Mouse (Mus musculus) kidney, adult 8-10 months (tissue): ENCODE measurements at regions not wholly inside any gene's neighbourhood (a gene's known extent, or its start where the extent isn't known, plus 50 kb on each side); places are given as distances from the start of the nearest gene placed in this dataset.
"Not testable (repeated sequence)": the region's sequence is repeated elsewhere in the genome, so short reads cannot be mapped to it uniquely, and the experiment has no call there.

Experiments
- DNase-seq, 2 experiments: peaks; one replicate each; pipeline ENCODE4 v3.0.0; 2022

DNA sequence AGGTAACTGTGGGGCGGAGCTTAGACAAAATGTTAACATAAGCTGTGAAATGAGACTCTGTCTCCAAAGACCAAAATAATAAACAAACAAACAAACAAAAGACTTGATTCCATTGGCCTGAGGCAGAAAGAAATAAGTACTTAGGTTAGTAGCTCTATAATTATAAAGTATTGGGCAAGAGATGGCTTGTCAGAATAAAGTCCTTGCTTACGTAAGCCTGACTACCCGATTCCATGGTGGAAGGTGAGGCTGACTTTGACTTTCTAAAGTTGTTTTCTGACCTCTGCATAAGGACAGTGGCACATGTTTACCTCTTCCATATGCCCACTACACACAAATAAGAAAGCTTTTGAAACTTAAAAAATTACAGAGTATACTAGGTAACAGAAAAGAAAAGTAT is 120.3 kb upstream of the Trim24 start:
- DNase-seq, result no peak

GRCm38 (mm10) chr6:37751701-37752100 is 118.9 kb upstream of the Trim24 start:
- no peak for DNase-seq

DNA sequence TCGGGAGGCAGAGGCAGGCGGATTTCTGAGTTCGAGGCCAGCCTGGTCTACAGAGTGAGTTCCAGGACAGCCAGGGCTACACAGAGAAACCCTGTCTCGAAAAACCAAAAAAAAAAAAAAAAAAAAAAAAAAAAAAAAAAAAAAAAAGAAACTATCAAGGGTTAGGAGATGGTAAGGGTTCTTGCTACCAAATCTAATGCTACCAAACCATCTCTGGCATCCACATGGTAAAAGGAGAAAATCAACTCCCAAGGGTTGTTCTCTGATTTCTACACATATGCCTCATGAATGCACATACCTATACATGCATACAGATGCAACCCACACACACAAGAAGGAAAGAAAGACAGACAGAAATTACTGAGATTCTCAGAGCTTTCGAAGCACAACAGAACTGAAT is 109.6 kb upstream of the Trim24 start:
- DNase-seq, result not testable (repeated sequence)

- no peak for DNase-seq
These were observed 107.6 kb upstream of the Trim24 start for GRCm38 (mm10) chr6:37763036-37763435.

DNA sequence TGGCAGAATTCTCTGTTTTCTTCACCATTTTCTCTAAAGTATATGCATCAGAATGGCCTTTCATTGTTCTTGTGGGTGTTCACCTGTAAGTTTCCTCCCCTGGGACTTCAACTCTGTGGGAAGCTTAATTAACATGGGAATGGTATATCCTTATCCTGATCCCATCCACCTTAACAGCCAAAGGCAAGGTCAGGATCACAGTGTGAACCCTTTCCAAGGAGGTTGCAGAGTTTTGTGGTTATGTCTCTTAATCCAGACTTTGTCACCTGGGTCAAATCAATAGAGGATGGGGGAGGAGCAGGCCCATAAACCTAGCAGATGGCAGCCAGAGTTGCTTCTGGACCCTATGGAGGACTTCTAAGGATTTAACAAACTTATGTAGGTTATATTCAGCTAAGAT is 102.9 kb upstream of the Trim24 start:
- DNase-seq, result no peak

DNA sequence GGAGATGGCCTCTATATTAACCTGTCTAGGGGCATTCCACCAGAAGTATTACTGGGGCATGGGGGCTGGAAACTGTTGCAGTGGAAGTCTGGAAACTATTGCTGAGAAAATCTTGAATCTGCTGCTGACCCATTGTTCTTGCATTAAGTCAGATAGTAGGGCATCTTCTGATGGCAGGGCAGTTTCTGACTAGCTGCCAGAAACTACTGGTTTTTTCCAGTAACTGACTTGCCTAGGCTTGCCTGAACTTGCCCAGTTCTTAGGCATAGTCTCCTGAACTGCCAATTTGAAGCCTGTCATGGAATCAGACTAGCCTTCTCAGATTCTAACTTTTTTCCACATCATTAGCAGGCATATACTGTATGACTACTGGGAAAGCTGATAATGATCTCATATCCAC is 97.3 kb upstream of the Trim24 start:
- DNase-seq, result no peak

DNA sequence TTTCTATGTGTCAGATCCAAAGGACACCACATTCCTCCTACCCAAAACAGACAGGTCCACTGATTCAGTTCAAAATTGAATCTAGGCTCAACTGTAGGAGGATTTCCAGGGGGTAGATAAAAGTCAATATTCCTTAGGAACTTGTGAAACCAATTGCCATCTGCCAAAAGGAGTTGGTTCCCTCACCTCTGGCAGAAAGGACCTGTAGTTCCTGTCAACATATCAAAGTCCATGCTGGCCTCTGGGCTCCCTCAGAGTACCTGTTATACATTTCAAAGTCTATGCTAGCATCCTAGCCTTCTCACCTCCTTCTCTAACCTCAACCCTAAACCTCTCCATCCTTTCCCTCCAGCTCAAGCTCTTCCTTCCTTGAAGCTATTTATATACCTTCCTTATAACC is 95.5 kb upstream of the Trim24 start:
- DNase-seq, result no peak

GRCm38 (mm10) chr6:37779893-37780292 is 90.7 kb upstream of the Trim24 start:
- DNase-seq, result peak in 1 of 2 experiments; percentile 9

- DNase-seq, result no peak
These were observed 88.7 kb upstream of the Trim24 start for GRCm38 (mm10) chr6:37781894-37782293.

DNA sequence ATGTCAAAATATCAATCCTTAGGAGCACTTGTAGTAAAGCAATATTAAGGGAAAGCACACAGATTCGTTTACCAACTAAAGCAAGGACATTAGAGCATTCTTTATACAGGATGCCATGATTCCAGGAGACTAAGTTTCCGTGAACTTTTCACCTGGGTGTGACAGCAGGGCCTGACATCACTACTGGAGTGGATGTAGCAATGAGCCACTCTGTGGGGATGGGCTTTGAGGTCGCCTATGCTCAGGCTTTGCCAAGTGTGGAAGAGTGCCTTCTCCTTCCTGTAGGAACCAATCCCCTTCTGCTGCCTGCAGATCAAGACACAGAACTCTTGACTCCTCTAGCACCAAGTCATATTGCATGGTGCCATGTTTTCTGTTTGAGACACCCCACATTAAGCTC is 85.3 kb upstream of the Trim24 start:
- DNase-seq, result not testable (repeated sequence)

DNA sequence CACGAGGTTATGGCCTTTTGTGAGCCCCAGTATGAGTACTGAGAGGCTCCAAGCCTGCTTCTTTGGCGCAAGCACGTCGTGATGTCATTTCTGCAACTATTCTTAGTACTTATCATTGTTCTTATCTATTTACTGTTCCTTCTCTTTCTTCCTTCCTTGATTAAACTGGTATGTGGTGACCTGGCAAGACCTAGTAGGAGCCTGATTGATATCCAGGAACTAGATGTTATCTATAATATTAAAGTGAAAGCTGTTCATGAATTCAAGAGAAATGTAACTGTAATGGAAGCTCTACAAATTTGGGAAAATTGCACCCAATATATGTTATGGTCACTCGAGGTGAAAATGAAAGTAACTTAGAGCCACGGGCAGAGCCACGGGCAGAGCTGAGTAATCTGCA is 84.9 kb upstream of the Trim24 start:
- DNase-seq, result no peak

- DNase-seq, result not testable (repeated sequence)
These were observed 82.8 kb upstream of the Trim24 start for GRCm38 (mm10) chr6:37787858-37788257.

- no peak for DNase-seq
These were observed 79.7 kb upstream of the Trim24 start for GRCm38 (mm10) chr6:37790878-37791277.

DNA sequence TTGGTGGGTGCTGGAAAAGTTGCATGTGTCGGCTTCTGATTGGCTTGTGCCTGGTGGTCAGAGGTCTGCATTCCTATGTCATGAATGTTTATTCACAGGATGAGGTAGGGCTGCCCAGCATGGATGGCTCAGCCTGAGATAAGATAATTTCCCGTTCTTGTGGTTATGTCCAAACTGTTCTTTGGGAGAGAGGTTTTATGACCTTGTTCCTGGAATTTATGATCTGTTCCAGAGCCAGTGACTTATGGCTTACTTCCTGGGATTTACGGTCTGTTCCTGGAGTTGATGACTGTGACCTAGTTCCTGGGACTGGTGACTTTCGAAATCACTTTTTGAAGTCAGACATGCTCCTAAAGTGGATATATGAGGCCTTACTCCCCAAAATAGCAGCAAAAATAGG is 76.4 kb upstream of the Trim24 start:
- peak in 1 of 2 experiments; percentile 8 for DNase-seq

DNA sequence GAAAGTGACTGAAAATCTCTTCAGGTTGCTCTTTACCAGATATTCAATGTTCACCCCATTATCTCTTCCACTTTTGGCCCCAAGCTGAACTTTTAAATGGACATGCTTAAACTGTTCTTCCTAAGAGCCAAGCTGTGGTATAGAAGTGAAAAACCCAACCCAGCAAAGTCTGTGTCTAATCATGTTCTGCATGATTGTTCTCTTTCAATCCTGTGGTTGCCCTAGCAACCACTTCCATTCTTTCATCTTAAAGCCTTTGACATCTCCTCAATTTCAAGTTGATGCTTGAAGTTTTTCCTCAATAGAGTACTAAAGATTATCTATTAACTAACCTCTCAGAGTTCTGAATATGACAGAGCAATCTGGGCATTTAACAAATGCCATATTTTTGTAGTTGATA is 75.6 kb upstream of the Trim24 start:
- DNase-seq, result no peak

DNA sequence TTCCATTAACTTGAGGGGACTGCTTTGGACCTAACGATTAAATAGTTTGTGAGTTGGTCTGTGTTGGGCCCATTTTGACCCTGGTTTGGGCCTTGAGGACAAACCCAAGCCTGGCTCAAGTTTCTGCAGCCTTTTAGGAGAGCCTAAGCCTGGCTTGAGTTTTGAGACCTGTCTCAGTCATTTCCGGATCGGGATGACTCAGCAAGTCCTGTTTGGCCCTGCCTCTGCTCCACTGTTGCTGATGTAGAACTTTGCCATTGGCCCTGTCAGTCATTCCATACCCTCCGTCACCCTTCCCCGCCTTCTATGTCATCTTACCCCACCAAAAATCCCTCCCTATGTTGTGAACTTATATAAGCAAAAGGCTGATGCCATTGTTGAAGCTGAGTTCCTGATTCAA is 67.4 kb upstream of the Trim24 start:
- DNase-seq, result no peak

- DNase-seq, result not testable (repeated sequence)
These were observed 64.7 kb upstream of the Trim24 start for GRCm38 (mm10) chr6:37805896-37806295.

- not testable (repeated sequence) for DNase-seq
These were observed 64.0 kb upstream of the Trim24 start for GRCm38 (mm10) chr6:37806529-37807191.

DNA sequence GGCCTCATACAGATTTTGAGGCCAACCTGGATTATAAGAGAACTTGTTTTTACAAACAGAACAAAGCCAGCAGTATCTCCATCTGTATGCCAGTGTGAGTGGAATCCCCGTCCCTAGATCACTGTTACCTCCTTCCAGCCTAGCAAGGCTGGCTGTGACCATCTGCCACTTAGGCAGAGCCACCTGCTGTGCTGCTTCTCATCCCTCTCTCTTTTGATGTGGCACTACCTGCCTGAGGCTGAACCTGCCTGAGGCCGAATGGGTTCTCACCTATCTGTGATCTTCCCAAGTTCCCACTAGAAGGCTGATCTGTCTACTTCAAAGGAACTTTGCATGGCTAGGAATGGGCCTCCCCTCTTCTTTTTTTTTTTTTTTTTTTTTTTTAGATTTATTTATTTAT is 55.4 kb upstream of the Trim24 start:
- DNase-seq, result not testable (repeated sequence)
